Mouse (Mus musculus): ENCODE results near the gene Tmod2.

GRCm38 (mm10) chr9:75632902-75633301 lies 21.8 kb upstream of the Tmod2 start:
- TF ChIP-seq CTCF (IDR thresholded peaks at IDR 0.05; ENCODE audit: borderline replicate concordance, extremely low read depth, insufficient read depth, insufficient read length) = peak; percentile 58; the same call in 1 of the 2 replicates
- TF ChIP-seq POLR2A (IDR thresholded peaks at IDR 0.05; ENCODE audit: borderline replicate concordance, extremely low read depth, insufficient read depth, insufficient read length, poor library complexity, severe bottlenecking) = no peak

Data from brain, embryonic 14.5 days (tissue).